Mouse (Mus musculus) thymus, postnatal 36 days (tissue): ENCODE measurements around the gene Zcchc10.
"Not testable (repeated sequence)": the region's sequence is repeated elsewhere in the genome, so short reads cannot be mapped to it uniquely, and the experiment has no call there.

Experiments used
- DNase-seq, 2 experiments: peaks; one replicate each; pipeline ENCODE4 v3.0.0; 2022; ENCODE audit warnings: mixed read lengths in 2 of 2

The Zcchc10 gene

DNA sequence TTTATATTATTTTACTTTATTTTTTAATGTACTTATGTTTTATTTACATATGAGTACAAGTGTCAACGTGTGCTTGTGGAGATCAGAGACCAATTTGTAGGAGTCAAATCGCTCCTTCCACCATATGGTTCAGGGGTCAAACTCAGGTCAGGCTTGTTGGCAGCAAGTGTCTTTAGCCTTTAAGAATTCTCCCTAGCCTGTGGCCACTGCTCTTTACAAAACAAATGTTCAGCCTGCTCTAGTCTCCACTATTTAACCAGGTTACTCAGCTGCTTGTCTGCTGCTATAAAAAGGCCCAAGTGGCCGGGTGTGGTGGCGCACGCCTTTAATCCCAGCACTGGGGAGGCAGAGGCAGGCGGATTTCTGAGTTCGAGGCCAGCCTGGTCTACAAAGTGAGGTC lies 6.4 kb upstream of the Zcchc10 start:
- no peak for DNase-seq

DNA sequence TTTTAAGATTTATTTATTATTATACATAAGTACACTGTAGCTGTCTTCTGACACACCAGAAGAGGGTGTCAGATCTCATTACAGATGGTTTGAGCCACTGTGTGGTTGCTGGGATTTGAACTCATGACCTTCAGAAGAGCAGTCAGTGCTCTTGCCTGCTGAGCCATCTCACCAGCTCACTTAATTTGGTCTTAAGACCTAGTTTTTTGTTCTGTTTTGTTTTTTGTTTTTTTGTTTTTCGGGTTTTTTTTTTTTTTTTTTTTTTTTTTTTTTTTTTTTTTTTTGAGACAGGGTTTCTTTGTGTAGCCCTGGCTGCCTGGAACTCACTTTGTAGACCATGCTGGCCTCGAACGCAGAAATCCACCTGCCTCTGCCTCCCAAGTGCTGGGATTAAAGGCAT lies 5.9 kb upstream of the Zcchc10 start:
- DNase-seq: not testable (repeated sequence)

DNA sequence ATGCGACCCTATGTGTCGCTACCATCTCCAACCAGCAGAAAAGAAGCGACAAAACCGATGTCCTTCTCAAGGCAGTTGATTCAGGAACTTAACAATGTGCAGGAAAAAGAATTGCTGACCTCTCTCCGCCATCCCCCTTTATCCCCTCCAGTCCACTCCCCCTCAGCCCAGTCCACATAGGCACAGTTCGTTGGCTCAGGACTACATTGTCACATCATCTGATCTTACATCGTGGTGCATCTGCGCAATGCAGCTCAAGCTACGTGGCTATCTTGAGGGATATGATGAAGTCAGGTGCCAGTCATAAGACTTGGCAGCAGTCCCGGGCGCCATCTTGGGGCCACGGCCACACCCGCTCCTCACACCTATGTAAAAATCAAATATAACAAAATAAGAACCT lies 4.6 kb upstream of the Zcchc10 start:
- not testable (repeated sequence) for DNase-seq

DNA sequence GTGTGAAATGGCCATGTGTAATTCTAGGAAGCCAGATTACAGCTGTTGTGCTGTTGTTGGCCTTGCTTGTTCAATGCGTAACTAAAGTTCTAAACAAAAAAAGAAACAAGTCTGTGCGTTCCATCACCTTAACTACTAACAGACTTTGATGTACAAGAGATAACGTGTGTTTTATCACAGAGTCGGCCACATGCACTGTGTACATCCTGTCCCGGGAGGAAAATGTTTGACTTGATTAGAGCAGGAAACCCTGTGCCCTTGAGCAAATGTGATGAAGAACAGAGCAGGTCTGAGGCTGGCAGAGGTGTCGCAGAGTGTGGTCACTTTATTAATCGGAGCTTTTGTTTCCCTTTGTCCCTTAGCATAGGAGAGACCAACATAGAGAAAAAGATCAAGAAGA lies 5.8 kb downstream of the Zcchc10 start:
- DNase-seq: no peak

DNA sequence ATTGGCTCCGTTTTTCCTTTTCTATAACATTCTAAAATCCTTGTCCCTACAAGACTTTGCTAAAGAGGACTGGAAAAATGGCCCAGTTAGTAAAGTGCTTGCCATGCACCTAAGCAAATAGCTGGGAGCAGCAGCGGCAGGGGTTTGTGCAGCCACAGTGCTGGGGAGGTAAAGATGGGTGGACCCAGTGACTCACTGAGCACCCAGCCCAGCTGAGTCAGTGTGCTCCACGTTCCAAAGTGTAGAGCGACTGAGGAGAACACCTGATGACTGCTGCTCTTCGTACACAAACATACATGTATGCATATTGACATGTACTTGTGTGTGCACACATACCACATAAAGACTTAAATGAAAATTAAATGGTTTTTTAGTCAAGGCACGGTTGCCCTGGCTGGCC lies 6.6 kb downstream of the Zcchc10 start:
- DNase-seq: no peak

DNA sequence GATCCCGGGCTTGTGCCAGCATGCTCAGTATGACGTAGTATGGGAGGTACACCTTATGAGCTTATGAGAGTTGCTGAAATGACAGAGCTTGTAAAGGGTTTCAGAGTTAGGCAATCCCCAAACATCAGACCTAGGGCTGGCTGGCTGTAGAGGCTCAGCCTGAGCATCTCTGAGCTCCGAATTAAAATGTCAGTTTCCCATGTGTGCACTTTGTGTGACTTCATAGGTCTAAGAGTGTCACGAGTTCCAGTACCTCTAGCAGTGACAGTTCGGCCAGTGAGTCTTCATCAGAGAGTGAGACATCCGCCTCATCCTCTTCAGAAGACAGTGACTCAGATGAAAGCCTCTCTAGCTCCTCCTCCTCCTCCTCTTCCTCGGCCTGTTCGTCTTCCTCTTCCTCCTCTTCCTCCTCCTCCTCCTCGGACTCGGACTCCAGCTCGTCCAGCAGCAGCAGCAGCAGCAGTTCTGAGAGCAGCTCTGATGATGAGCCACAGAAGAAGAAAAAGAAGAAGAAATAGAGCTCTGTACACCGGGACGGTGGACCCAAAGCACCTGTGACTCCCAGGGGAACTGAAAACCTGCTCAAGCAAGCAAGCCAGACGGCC lies 7.7 kb downstream of the Zcchc10 start:
- no peak for DNase-seq

DNA sequence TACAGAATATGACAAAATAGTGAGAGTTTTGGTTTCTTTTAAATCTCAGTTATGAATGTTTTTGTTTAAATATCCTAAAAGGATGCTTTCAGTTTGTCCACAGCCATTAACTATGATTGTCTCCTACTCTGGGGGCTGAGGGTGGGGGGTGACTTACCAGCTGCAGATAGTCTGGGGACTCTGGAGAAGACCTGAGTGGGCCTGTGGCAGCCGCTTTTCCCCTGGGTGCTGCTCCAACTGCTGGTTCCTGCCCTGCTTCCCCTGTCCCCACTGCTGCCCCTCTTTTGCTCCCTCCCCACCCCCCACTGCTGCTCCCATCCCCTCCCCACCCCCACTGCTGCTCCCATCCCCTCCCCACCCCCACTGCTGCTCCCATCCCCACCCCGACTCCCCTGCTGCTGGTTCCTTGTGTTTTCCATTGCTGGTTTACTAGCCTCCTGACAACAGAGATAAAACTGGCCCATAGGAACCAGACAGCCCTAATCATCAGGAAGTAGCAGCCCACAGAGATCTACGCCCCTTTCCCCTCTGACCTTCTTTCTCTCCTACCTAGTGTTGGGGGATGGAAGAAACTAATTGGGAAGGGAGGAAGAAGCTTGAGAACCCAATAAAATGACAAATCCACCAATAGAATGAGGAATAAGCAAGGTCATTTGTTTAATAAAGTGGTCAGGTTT lies 11.2 kb downstream of the Zcchc10 start:
- DNase-seq: no peak

DNA sequence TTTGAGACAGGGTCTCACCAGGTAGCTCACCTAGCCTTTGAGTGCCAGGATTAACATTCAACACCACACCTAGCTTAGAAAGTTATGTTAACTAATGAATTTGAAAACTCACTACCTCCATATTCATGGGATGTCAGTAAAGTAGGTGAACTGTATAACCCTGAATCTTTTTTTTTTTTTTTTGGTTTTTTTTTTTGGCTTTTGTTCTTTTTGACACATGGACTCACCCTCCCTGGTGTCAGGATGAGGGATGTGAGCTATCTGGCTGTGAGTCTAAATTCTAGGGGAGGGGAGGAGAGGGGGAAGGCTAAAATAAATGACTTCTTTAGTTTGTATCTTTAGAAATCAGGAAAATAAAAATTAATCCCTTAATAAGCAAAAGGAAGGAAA lies 11.7 kb downstream of the Zcchc10 start:
- no peak for DNase-seq

DNA sequence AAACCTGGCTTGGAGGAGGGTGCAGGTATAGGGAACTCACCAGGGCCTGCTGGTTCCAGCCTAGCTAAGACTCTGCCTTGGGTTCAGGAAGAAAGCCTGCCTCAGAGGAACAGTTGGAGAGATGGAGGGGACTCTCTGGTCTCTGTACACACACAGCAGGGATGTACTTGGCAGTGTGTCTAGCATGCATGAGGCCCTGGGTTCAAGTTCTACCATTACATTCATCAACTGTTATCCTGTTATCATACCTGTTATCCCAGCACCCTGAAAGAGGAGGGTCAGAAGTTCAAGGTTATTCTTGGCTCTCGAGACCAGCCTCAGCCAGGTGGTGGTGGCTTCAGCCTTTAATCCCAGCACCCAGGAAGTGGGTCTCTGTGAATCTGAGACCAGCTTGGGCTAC lies 12.4 kb downstream of the Zcchc10 start:
- DNase-seq: no peak

DNA sequence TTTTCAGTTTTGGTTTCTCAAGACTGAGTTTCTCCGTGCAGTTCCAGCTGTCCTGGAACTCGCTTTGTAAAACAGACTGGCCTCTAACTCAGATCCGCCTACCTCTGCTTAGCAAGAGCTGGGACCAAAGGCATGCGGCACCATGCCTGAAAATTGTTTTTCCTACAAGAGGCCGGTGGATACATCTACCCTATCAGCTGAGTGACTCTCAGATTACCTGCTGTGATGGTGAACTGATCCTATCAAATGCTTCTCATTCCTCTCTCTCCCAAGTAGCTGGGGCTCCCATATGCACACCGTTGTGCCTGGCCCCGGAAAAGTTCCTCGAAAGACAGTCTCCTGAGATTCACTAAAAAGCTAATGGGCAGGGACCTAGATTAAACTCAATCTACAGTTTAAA lies 13.2 kb downstream of the Zcchc10 start:
- DNase-seq: no peak

DNA sequence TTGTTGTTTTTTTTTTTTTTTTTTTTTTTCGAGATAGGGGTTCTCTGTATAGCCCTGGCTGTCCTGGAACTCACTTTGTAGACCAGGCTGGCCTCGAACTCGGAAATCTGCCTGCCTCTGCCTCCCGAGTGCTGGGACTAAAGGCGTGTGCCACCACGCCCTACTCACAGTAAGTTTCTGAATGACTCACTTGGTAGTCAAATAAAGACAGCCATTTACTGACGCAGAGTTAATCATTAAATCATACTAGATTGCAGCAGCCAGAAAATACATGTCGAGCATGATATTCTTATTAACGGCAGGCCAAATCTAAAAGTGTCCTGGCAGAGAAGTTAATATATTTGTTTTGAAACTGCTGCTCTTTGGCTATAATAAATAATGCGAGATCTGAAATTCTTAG lies 16.5 kb downstream of the Zcchc10 start:
- DNase-seq: not testable (repeated sequence)

DNA sequence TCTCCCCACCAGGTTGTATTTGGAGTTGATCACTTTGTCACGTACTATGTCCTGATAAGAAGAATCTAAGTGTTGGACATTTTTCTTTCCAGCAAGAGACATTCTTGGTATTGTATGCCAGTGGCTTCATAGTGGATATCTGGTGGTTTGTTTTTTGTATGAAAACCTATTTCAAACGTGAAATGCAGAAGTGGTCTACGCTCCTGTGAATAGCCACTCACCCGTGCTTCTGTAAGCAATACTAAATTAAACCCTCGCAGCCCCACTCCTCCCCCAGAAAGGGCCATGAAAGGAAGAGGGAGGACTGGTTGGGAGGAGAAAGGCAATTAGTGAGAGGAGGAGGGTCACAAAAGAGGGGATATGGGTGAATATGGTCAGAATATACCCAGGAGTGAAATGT lies 18.2 kb downstream of the Zcchc10 start:
- DNase-seq: no peak

DNA sequence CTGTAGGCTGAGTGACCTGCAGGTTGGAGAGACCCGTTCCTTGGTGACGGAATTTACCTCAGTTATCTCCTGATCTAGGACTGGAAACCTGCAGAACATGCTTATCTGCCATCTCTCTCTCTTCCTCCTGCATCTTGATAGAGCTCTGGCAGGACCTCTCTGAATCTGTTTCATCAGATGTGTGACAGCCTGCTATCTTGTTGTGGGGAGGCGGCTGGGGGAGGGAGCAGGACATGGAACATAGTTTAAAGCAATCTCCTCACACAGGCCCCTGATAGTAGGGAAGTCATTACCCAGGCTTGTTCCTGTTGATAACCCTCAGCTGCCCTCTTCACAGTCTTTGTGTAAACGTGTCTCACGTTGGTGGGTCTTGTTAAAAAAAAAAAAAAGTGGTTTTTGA lies 20.8 kb downstream of the Zcchc10 start:
- DNase-seq: peak; percentile 17 to 36

DNA sequence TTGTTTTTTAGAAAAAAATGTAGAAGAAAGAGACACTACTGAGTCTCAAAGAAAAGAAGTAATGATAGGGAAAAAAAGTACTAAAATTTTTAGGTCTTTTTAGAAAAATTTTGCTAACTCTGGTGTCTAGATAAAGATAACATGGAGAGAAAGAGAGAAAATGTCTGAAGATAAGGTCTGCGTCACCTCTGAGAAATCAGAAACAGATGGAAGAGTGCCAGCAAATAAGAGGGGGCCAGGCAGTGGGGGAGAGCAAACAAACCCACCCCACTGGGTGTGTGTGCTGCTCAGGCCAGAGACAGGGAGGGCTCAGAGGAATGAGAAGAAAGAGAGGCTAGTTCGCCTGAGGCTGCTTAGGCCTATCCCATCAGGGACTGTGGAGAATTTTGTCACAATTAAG lies 21.3 kb downstream of the Zcchc10 start:
- DNase-seq: no peak

DNA sequence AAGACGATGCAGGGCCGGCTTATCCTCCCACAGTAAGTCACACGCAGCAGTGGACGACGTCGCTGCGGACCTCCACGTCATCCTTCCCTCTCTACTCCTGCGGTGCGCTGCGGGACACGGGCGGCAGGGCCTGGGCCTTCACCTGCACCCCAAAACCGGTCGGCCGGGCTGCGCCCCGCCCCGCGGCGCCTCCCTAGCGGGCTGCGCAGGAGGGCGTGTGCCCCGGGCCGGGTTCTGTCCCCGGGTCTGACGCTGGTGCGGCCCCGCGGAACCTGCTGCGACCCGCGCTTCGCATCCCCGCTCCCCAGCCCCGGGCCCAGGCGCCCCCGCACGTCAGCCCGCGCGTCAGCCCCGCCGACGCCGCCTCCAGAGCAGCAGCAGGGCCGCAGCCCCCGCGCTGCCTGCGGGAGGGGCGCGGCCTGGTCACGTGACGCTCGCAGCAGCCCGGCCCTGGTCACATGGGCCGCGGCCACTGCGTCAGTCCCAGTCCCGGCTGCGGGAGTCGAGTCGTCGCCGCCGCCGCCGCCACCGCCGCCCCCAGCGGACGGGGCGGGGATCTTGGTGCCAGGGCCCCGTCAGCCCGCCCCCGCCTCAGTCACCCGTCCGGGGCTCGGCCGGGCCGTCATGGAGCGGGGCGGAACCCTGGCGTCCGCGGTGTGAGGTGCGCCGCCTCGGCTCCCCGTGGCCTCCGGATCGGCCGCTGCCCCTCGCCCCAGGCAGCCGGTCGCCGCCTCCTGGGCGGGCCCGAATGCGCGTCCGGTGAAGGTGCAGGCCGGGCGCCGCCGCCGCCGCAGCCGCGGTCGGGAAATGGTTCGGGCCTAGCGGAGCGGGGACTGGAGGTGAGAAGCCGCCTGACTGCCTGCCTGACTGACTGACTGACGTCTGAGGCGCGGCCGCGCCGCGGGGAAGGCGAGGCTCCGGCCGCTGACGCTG lies 26.1 kb downstream of the Zcchc10 start, which contains the start of gene Aff4:
Gene Aff4 (plus strand): TSS at position 543 of the 933 bp plus-strand sequence.
- peak; percentile 86 to 89 for DNase-seq

DNA sequence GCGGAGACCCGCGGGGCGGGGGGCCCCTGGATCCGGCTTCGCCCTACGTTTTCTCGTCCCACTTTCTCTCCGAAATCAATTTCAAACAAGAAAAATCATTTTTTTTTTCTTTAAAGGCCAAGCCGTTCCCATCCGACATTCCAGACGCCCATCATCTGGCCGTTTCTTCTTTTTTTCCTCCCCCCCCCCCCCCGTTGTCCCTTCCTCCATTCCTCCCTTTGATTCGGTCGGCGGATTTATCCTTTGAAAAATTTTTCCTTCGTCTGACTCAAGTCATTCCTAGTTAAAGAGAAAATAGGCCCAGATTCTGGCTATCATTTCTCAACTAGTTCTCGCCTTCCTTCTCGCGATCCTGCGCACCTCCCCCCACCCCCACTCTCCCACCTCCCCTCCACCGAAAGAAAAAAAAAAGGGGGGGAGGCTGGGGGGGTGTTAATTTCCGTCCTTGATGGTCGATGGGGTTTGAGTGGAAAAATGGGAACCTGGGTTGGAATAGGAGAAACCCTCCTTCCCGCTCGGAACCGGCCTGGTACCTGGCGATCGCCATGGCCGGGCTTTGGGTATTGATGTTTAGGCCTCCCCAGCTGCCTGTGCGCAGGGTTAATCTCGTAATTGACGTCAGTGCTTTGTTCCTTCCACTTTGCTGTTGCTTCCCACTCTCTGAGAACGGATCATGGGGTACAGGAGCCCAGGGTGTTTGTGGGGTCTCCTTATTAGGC lies 26.9 kb downstream of the Zcchc10 start:
- peak; percentile 53 to 59 for DNase-seq

DNA sequence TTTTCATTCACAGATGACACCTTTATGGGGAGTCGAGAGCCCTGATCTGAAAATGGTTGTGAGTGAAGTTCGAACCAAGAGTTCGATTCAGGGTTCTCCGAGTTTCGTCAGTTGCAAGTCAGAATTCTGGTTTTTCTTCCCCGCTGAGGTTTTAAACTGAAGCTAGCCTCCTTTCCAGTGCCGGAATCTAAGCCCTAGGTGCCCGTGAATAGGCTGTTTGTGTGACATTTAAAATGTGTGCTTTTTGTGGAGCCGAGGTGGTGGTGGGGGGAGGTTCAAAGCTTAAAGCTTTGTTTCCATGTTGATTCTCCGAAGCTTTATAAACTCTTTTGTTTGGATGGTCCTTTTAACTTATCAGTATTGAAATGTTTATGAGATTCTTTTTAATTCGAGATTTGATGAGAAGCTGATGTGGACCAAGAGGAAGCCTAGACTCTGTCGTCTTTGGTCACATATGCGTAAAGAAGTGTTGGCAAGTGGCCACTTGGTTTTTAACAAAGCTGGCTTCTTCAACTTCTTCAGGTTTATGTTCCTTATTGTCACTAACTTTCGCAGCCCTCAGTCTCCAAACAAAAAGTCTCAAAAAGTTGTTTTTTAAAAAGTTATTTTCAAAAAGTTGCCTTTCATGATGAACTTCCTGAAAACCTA lies 27.6 kb downstream of the Zcchc10 start:
- DNase-seq: no peak

DNA sequence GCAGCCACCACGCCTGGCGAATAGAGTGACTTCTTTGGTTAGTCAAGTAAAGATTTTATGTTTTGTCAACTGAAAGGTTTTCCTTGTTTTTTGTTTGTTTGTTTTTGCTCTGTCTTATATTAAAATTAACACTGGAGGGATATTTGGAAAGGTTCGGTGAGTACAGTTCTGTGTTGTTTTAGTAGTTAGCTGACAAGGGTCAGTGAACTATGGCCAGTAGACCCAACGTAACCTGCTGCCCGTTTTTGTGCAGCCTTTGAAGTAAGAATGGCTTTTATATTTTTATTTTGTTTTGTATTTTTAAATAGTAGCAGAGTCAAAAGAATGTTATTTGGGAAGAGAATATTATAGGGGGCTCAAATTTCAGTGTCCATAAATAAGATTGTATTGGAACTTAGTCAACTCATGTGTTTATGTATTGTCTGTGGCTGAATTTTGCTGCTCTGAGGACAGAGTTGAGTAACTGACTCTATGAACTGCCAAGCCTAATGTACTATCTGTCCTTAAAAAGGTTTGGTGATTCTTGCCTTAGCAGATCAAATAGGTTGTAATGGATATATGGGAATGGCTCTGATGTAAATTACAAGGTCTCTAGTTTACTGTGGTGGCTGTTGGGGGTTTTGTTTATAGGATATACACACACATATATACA lies 34.2 kb downstream of the Zcchc10 start:
- no peak for DNase-seq

DNA sequence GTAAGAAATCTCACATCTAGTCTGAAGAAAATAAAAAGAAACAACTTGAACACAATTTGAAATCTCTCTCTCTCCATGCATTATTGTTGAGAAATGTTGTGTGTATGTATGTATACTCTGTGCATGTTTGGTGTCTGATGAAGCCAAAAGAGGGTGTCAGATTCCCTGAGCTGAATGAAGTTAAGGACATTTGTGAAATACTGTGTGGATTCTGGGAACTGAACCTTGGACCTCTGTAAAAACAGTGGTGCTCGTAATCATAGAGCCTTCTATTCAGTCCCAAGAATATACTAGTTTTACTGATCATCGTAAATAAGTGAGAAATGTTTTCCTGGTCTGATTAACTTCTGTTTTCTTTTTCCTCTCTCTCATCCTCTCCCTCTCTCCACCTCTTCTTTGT lies 42.6 kb downstream of the Zcchc10 start:
- DNase-seq: no peak

DNA sequence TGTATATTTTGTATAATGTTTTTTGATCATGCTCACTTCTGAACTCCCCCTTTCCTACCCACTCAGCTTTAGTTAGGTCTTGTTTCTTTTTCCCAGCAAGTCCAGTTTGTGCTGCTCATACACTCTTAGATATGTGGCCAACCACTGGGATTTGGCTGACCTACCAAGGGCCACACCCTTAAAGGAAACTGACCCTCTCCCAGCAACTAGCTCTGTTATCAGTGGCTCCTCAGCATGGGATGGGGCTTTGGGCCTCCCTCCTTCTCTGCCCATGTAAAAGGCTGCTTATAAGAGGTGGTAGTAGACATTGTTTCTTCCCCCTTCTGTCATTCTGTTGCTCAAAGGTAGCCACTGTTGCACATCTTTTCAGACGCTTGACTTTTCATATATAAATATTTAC lies 54.4 kb downstream of the Zcchc10 start:
- no peak for DNase-seq
